Mouse (Mus musculus): ENCODE data around the gene Fermt1. TPM values are rescaled to one million over a fixed set of nuclear protein-coding genes. Genes with fewer than 3 reads are reported as not detected.

Gene Fermt1
- polyA plus RNA-seq (2012), result not detected in 2 replicates

GRCm38 (mm10) chr2:132945326-132946207 is at the start of gene Fermt1:
Gene Fermt1 (minus strand): TSS chr2:132945906.

GRCm38 (mm10) chr2:132880844-132881645 is 64.7 kb downstream of the Fermt1 start, which contains the start of gene Lrrn4:
Gene Lrrn4 (minus strand): TSS chr2:132880891.

Other genes with a start within 250 kb of the Fermt1 start
- gene Chgb, start 164.6 kb downstream of the Fermt1 start, polyA plus RNA-seq (2012), result not detected in 2 replicates
- 6.7 and 12.6 TPM in 2 replicates for gene Trmt6, start 129.9 kb downstream of the Fermt1 start, polyA plus RNA-seq (2012)
- gene Mcm8, start 129.8 kb downstream of the Fermt1 start, polyA plus RNA-seq (2012), result 2.0 and 2.9 TPM in 2 replicates
- 28.3 and 28.8 TPM in 2 replicates for gene Crls1, start 99.2 kb downstream of the Fermt1 start, polyA plus RNA-seq (2012)
- 0.18 and 0.39 TPM in 2 replicates for gene Lrrn4, start 65.0 kb downstream of the Fermt1 start, polyA plus RNA-seq (2012)